Mouse (Mus musculus) liver, embryonic 14.5 days (tissue): ENCODE measurements around the gene Dock2.

Experiments
- CTCF ChIP-seq: IDR thresholded peaks from 2 replicates; pipeline ENCODE4 v1.5.1; 2016; ENCODE audit warnings: antibody characterized with exemption, low read depth, control low read depth
- EP300 ChIP-seq: IDR thresholded peaks from 2 replicates; pipeline ENCODE4 v1.6.1; 2016; ENCODE audit warnings: antibody characterized with exemption, low read depth

- TF ChIP-seq CTCF (peak; percentile 76), EP300 (no peak)
Observed at GRCm38 (mm10) chr11:34236091-34236759, 547.5 kb downstream of the Dock2 start.
